Mouse (Mus musculus) testis, adult 2 months (tissue): Measurements from ENCODE around the gene March1. TPM values are rescaled to one million over a fixed set of nuclear protein-coding genes. Genes with fewer than 3 reads are reported as not detected.

Source experiments
- H3K27ac ChIP-seq: fragments of 200-500 bp; 2 replicates; pipeline ENCODE4 v1.5.1; 2012; ENCODE audit warnings: low read depth, low read length; ENCODE audit not compliant: control insufficient read depth, insufficient read depth
- H3K27me3 ChIP-seq: fragments of 200-500 bp; 2 replicates; pipeline ENCODE4 v1.6.1; 2012; ENCODE audit warnings: mild to moderate bottlenecking, low read length, moderate library complexity; ENCODE audit not compliant: control insufficient read depth, insufficient read depth
- H3K36me3 ChIP-seq: fragments of 200-500 bp; 2 replicates; pipeline ENCODE4 v1.6.1; 2012; ENCODE audit warnings: mild to moderate bottlenecking, low read length; ENCODE audit not compliant: control insufficient read depth, insufficient read depth
- H3K4me1 ChIP-seq: fragments of 200-500 bp; 2 replicates; pipeline ENCODE4 v1.6.1; 2012; ENCODE audit warnings: low read length; ENCODE audit not compliant: control insufficient read depth, insufficient read depth
- H3K4me3 ChIP-seq: fragments of 200-500 bp; 2 replicates; pipeline ENCODE4 v1.5.1; 2012; ENCODE audit warnings: low read depth, mild to moderate bottlenecking, low read length, moderate library complexity, mixed read lengths; ENCODE audit not compliant: control insufficient read depth
- CTCF ChIP-seq: fragments of 200-500 bp; IDR thresholded peaks from 2 replicates; pipeline ENCODE4 v1.5.1; 2012; ENCODE audit warnings: low read depth, mild to moderate bottlenecking, inconsistent platforms, low read length, moderate library complexity; ENCODE audit not compliant: control insufficient read depth, insufficient read depth, insufficient replicate concordance
- POLR2A ChIP-seq: fragments of 200-500 bp; IDR thresholded peaks from 2 replicates; pipeline ENCODE4 v1.6.1; 2012; ENCODE audit warnings: low read depth, mild to moderate bottlenecking, inconsistent platforms, low read length, moderate library complexity; ENCODE audit not compliant: control insufficient read depth
- polyA plus RNA-seq: library from polyadenylated mRNA; depleted of rRNA; stranded (reverse); fragments of >200 nt; gene quantifications from 2 replicates; pipeline ENCODE4 v1.2.3, GENCODE M21; 2012

March1 gene
- polyA plus RNA-seq, 1 experiment: 0.07 TPM

DNA sequence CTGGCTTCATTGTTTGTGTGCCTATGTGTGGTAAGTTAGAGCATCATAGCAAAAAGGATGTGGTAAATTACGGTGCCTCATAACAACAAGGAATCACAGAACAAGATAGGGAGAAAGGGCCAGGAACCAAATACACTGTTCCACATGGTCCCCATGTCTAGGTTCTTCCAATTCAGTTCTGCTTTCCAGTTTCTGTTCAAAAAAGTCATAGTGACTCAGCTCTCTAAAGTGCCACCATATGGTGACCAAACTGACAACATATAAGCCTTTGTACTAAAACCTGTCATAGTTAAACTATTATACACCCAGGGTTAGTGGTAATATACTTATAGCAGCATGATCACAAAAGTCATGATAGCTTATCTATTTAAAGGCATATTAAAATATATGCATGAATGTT is 28.2 kb downstream of the March1 start:
- no peak overlapping the region for H3K4me3 ChIP-seq
- no peaks in the 10 kb centered on the region for H3K4me1 ChIP-seq
- H3K27me3 ChIP-seq: no peaks in the 10 kb centered on the region
- no peak for TF ChIP-seq CTCF
- no peak for TF ChIP-seq POLR2A
- no peak overlapping the region for H3K27ac ChIP-seq
- no peaks in the 10 kb centered on the region for H3K36me3 ChIP-seq

DNA sequence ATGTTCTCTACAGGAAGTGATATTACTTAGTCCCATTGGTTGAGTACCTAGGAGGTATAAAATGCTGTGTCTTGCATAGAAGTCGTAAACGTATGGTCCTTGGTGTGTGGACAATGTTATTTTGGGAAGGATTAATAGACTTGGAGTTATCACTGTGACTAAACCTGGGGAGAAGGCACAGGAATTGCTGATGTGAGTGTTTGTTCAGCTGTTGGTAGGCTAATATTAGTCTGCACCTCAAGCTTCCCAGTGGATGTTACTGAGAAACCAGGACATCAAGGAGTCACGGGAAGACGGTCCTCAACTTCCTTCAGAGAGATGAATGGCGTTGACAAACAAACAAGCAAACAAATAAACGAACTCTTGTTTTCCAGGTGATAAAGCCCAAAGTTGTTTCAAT is 38.2 kb downstream of the March1 start:
- Histone ChIP-seq H3K27me3 (no peaks in the 10 kb centered on the region), H3K4me3 (no peak overlapping the region), H3K4me1 (no peaks in the 10 kb centered on the region), H3K36me3 (no peaks in the 10 kb centered on the region), H3K27ac (no peak overlapping the region)
- no peak for TF ChIP-seq CTCF
- TF ChIP-seq POLR2A: no peak

DNA sequence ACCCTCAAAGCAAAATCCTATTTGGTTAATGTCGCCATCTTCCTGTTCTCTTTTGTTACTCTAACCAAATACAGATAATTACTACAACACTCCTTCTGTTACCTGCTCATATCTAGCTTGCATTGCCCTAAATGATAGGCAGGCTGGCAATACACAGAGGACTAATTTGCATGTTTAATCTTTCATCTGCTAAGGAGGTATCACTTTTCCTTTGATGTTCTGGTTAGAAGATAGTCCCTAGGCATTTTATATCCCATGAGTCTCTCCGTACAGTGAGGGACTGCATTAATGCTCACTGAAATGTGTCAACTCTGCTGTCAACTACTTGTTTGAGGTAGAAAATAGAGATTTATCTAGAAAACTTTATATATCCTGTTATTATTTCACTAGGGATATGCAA is 44.2 kb downstream of the March1 start:
- Histone ChIP-seq H3K27ac (no peak overlapping the region), H3K4me1 (no peaks in the 10 kb centered on the region), H3K4me3 (no peak overlapping the region), H3K36me3 (no peaks in the 10 kb centered on the region), H3K27me3 (no peaks in the 10 kb centered on the region)
- TF ChIP-seq POLR2A (no peak), CTCF (no peak)

DNA sequence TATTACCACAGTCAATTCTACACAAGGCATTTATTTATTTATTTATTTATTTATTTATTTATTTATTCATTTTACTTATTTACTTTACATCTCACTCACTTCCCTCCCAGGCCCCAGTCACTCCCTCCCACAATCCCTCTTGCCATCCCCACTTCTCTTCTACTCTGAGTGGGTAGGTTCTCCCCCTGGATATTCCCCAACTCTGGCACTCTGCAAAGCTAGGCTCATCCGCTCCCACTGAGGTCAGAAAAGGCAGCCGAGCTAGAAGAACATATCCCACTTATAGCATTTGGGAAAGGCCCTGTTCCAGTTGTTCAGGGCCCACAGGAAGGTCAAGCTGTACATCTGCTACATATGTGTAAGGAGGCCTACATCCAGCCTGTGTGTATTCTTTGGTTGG is 48.1 kb downstream of the March1 start:
- no peak overlapping the region for H3K4me3 ChIP-seq
- H3K27ac ChIP-seq: no peak overlapping the region
- no peak for TF ChIP-seq POLR2A
- no peak for TF ChIP-seq CTCF
- no peaks in the 10 kb centered on the region for H3K4me1 ChIP-seq
- H3K36me3 ChIP-seq: no peaks in the 10 kb centered on the region
- no peaks in the 10 kb centered on the region for H3K27me3 ChIP-seq

DNA sequence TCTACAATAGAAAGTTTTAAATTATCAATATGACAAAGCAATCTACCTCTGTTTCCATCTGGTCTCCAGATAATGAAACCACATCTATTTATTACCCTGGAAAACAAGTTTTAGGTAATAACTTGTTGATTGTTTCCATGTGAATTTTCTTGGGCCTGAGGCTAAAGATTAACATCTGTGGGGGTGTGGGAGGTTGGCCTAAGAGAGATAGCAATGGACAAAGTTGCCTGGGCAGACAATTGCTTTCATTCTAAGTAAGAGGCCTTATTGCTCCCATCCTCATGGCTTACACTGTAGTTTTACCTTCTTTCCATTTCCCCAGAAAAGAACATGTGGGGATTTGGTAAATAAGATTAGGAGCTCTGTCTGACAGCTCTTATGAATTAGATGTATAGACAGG is 125.4 kb downstream of the March1 start:
- Histone ChIP-seq H3K27me3 (no peaks in the 10 kb centered on the region), H3K4me1 (no peaks in the 10 kb centered on the region), H3K27ac (no peak overlapping the region), H3K4me3 (no peak overlapping the region), H3K36me3 (no peaks in the 10 kb centered on the region)
- TF ChIP-seq CTCF (no peak), POLR2A (no peak)

DNA sequence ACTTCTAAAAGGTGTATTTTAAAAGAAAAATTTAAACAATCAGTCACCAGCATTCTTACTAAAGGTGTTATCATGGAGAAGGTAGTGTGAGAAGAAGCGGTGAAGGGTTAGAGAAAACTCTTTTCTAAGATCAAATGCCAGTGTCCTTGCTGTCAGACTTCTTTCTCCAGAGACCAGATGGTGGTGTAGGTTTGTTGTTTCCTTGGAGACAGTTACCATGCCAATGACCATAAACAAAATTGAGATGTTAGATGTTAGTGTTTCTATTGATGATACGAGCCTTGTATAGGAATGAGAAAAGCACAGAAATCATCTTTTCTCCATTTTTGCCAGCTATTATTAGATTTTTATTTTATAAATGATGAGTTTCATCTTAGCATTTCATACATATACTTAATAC is 158.1 kb downstream of the March1 start:
- H3K27me3 ChIP-seq: no peaks in the 10 kb centered on the region
- no peak overlapping the region for H3K4me3 ChIP-seq
- H3K4me1 ChIP-seq: no peaks in the 10 kb centered on the region
- TF ChIP-seq CTCF (no peak), POLR2A (no peak)
- no peak overlapping the region for H3K27ac ChIP-seq
- no peaks in the 10 kb centered on the region for H3K36me3 ChIP-seq

DNA sequence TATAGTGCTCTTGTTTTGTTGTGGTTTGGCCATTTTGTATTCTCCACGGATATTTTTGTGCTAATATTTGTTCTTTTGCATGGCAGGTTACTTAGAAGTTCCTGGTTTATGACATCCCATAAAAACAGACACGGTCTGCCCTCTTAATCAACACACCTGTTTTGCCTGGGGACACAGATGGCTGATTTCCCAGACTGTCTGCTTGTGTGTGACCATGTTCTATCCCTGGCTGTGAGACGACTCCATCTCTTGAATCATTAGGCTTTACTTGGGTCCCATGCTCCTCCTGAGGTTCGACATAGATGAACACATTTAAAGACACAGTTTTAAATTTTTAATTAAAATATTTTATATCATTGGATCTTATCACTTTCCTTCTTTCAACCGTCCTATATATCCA is 163.5 kb downstream of the March1 start:
- H3K4me1 ChIP-seq: no peaks in the 10 kb centered on the region
- no peak overlapping the region for H3K4me3 ChIP-seq
- no peaks in the 10 kb centered on the region for H3K36me3 ChIP-seq
- H3K27ac ChIP-seq: no peak overlapping the region
- TF ChIP-seq CTCF (no peak), POLR2A (no peak)
- H3K27me3 ChIP-seq: no peaks in the 10 kb centered on the region

DNA sequence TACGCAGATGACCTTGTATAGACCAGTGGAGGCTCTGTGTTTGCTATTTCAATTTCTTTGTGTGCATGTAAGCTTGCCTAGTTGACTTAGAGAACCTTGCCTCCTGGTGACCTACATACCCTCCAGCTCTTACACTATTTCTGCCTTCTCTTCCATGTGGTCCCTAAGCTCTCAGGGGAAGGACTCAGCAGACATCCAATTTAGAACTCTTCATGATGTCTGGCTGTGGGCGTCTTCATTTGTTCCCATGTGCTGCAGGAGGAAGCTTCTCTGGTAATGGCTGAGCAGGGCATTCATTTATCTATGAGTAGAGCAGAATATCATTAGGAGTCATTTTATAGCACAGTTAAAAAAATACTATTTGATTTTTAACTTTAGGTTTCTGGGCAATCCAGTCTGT is 195.3 kb downstream of the March1 start:
- no peak overlapping the region for H3K27ac ChIP-seq
- no peaks in the 10 kb centered on the region for H3K27me3 ChIP-seq
- H3K4me1 ChIP-seq: no peaks in the 10 kb centered on the region
- no peak for TF ChIP-seq POLR2A
- TF ChIP-seq CTCF: no peak
- H3K4me3 ChIP-seq: no peak overlapping the region
- no peaks in the 10 kb centered on the region for H3K36me3 ChIP-seq
